Mouse (Mus musculus) heart, embryonic 15.5 days (tissue): ENCODE results near the gene Trh. TPM values are rescaled to one million over a fixed set of nuclear protein-coding genes. Genes with fewer than 3 reads are reported as not detected.

Experiments
- ATAC-seq: fragments of 200-750 bp; cut with Nextera tagmentation; replicated peaks from 2 replicates; pipeline ENCODE4 v1.8.0; 2017; ENCODE audit warnings: low read depth, moderate TSS enrichment; ENCODE audit not compliant: insufficient number of reproducible peaks, insufficient read depth, low FRiP score
- H3K27ac ChIP-seq: fragments of 300-500 bp; sonication (generic); 2 replicates; pipeline ENCODE4 v1.5.1; 2015; ENCODE audit warnings: mild to moderate bottlenecking, inconsistent platforms
- H3K27me3 ChIP-seq: fragments of 300-500 bp; sonication (generic); 2 replicates; pipeline ENCODE4 v1.6.1; 2015; ENCODE audit warnings: inconsistent platforms
- H3K36me3 ChIP-seq: fragments of 300-500 bp; sonication (generic); 2 replicates; pipeline ENCODE4 v1.6.1; 2015; ENCODE audit warnings: mild to moderate bottlenecking, inconsistent platforms
- H3K4me1 ChIP-seq: fragments of 300-500 bp; sonication (generic); replicated peaks from 2 replicates; pipeline ENCODE4 v1.6.1; 2015; ENCODE audit warnings: inconsistent platforms
- H3K4me2 ChIP-seq: fragments of 300-500 bp; sonication (generic); 2 replicates; pipeline ENCODE4 v1.6.1; 2015; ENCODE audit warnings: inconsistent platforms, mild to moderate bottlenecking, moderate library complexity
- H3K4me3 ChIP-seq: fragments of 300-500 bp; sonication (generic); 2 replicates; pipeline ENCODE4 v1.5.1; 2015; ENCODE audit warnings: mild to moderate bottlenecking, inconsistent platforms
- H3K9ac ChIP-seq: fragments of 300-500 bp; sonication (generic); 2 replicates; pipeline ENCODE4 v1.6.1; 2015; ENCODE audit warnings: mild to moderate bottlenecking, inconsistent platforms
- H3K9me3 ChIP-seq: fragments of 300-500 bp; sonication (generic); replicated peaks from 2 replicates; pipeline ENCODE4 v1.6.1; 2016; ENCODE audit warnings: inconsistent platforms
- WGBS: fragments of 180-500 bp; shearing (Covaris S2); methylation state at CpG from one replicate; pipeline ENCODE4 v1.1.7; 2015; ENCODE audit warnings: mixed read lengths; 5-methylcytosine and 5-hydroxymethylcytosine counted together
- polyA plus RNA-seq: library from polyadenylated mRNA; unstranded; fragments of >200 nt; fragmentation: Nextera tagmentation; extraction: Ambion mirVana; gene quantifications from 2 replicates; pipeline ENCODE4 v1.2.1, GENCODE M21; 2015

Gene Trh
- polyA plus RNA-seq: 0.20 and 0.23 TPM in 2 replicates

DNA sequence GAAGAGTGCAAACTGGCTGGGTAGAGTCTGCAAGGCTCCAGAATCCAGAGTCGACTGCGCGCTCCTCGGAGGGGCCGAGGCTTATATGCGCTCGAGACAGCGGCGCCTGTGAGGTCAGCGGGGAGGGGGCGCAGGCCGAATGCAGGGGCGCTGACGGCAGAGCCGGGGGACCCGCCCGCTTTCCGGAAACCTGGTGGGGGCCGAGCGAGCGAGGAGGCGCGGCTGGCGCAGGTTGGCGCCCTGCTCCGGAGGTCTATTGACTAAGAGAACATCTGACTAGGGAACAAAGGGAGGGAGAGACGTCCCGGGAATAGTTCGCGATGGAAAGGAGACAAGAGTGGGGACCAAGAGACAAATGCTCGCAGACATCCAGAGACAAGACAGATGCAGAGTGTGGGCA is at the start of gene Trh:
TSS of gene Trh (minus strand) at position 60 of the 400 bp plus-strand sequence.
- WGBS: 1% methylated on average over 31 of the region's 31 CpGs
- Histone ChIP-seq H3K4me1 (peaks cover 4% of the 10 kb centered on the region; the same call in 1 of the 2 replicates), H3K4me3 (peak within 1 kb of the TSS; percentile 33), H3K27ac (no peak within 1 kb of the TSS), H3K9me3 (no peaks in the 10 kb centered on the region), H3K27me3 (peaks cover 49% of the 10 kb centered on the region), H3K9ac (no peak within 1 kb of the TSS), H3K36me3 (no peaks in the 10 kb centered on the region), H3K4me2 (peak within 1 kb of the TSS; percentile 62)
- ATAC-seq: no peak

DNA sequence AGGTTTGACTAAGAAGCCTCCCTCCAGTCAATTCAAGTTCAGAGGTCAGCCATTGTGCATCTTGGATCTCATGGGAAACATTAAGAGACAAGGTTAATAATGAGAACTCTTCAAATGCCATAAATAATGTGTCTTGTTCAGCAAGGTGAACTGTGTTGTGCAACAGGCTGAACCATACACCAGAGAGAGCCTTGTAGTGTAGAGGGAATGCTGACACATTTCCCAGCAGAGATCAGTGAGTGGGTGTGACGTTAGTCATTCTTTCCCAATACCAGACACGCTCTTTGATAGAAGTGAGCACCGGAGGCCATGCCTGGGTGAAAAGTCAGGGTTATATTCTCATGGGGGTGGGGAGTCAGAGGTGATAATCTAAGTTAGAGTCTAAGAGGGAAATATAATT is 46.4 kb upstream of the Trh start:
- H3K9me3 ChIP-seq: no peaks in the 10 kb centered on the region
- no peak overlapping the region for H3K4me2 ChIP-seq
- H3K36me3 ChIP-seq: no peaks in the 10 kb centered on the region
- H3K4me3 ChIP-seq: no peak overlapping the region
- ATAC-seq: no peak
- H3K9ac ChIP-seq: no peak overlapping the region
- H3K27me3 ChIP-seq: no peaks in the 10 kb centered on the region
- H3K27ac ChIP-seq: no peak overlapping the region
- WGBS: 63% methylated on average over 3 of the region's 3 CpGs
- H3K4me1 ChIP-seq: no peaks in the 10 kb centered on the region

GRCm38 (mm10) chr6:92286889-92287288 is 42.4 kb upstream of the Trh start:
- Histone ChIP-seq H3K36me3 (no peaks in the 10 kb centered on the region), H3K27ac (no peak overlapping the region), H3K4me3 (no peak overlapping the region), H3K9me3 (no peaks in the 10 kb centered on the region), H3K4me2 (no peak overlapping the region), H3K27me3 (no peaks in the 10 kb centered on the region), H3K4me1 (no peaks in the 10 kb centered on the region), H3K9ac (no peak overlapping the region)
- ATAC-seq: no peak
- WGBS: 48% methylated on average over 4 of the region's 4 CpGs

DNA sequence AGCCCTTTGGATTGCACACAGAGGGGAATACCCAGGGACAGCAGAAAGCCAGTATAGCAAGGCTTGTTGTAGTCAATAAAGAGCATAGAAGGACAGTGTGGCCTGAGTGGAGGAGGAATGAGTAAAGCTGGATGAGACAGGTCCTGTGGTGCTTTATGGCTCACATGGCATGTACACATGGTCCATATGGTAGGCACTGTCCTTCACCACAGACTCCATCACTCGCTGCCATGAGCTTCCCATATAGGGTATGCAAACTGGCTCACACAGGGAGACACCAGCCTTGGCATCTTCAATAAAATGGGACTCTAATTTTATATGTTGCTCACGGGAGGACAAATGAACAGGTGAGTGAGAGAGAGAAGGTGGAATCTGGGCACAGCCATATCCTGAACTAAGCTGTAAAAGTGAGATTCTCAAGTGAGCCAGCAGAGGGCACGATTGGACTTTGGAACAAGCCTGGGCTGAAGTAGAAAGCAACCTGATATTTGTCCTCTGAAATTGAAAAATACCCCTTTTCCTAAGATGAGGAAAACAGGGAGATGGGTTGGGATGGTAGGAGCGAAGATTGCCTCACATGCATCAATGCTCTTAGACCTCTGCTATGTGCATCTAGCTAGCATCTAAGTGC is 41.9 kb upstream of the Trh start:
- ATAC-seq: no peak
- H3K36me3 ChIP-seq: no peaks in the 10 kb centered on the region
- no peak overlapping the region for H3K4me2 ChIP-seq
- WGBS: 34% methylated on average over 4 of the region's 4 CpGs
- no peak overlapping the region for H3K4me3 ChIP-seq
- no peaks in the 10 kb centered on the region for H3K4me1 ChIP-seq
- H3K27ac ChIP-seq: no peak overlapping the region
- H3K27me3 ChIP-seq: no peaks in the 10 kb centered on the region
- H3K9ac ChIP-seq: no peak overlapping the region
- no peaks in the 10 kb centered on the region for H3K9me3 ChIP-seq

- no peaks in the 10 kb centered on the region for H3K27me3 ChIP-seq
- no peak overlapping the region for H3K27ac ChIP-seq
- no peak for ATAC-seq
- H3K4me1 ChIP-seq: no peaks in the 10 kb centered on the region
- no peak overlapping the region for H3K4me2 ChIP-seq
- no peak overlapping the region for H3K9ac ChIP-seq
- H3K9me3 ChIP-seq: no peaks in the 10 kb centered on the region
- H3K36me3 ChIP-seq: no peaks in the 10 kb centered on the region
- H3K4me3 ChIP-seq: no peak overlapping the region
- WGBS: 68% methylated on average over 4 of the region's 4 CpGs
These were observed 41.1 kb upstream of the Trh start for GRCm38 (mm10) chr6:92285559-92285958.

DNA sequence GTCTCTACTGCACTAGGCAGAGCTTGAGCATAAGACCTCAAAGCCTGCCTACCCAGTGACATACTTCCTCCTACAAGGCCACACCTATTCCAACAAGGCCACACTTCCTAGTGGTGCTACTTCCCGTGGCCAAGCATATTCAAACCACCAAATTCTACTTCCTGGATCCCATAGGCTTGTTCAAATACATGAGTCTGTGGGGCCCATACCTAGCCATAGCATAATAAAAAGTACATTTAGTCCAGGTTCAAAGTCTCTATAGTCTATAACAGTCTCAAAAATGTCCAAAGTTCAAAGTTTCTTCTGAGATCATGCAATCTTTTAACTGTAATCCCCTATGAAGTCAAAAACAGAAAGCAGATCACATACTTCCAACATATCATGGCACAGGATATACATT is 32.7 kb upstream of the Trh start:
- no peak overlapping the region for H3K4me2 ChIP-seq
- 60% methylated on average over 1 of the region's 1 CpGs for WGBS
- no peaks in the 10 kb centered on the region for H3K9me3 ChIP-seq
- no peaks in the 10 kb centered on the region for H3K27me3 ChIP-seq
- no peaks in the 10 kb centered on the region for H3K36me3 ChIP-seq
- H3K27ac ChIP-seq: no peak overlapping the region
- no peak for ATAC-seq
- no peak overlapping the region for H3K4me3 ChIP-seq
- H3K4me1 ChIP-seq: no peaks in the 10 kb centered on the region
- no peak overlapping the region for H3K9ac ChIP-seq

DNA sequence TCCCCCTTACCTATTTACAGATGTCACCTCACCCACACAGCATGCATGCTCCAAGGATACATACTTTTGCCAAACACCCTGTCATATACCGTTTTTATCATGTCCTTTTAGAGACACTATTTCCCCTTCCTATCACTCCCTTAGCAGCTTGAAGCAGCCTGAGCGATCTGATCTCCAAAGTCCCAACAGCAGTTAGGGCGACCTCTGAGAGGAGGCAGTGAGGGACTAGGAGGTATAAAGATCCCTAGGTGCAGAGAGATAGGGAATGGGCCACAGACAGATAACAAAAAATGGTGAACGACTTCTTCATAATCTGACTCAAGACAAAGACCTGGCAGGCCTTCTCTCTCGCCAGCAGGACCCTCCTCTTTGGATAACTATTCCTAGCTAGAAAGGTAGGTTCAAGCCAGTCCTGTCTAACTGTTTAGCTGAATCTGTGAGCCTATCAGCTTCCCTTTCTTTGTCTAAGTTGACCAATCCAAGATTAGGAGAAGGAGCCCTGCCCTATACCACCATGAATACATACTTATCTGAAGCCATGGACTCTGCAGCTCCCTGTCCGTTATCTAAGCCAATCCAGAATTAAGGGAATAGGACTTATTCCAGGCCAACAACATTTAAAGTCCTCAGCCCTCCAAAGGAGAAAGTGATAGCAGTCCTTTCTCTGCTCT is 29.3 kb upstream of the Trh start:
- Histone ChIP-seq H3K4me2 (no peak overlapping the region), H3K9ac (no peak overlapping the region), H3K9me3 (no peaks in the 10 kb centered on the region), H3K36me3 (no peaks in the 10 kb centered on the region), H3K4me3 (no peak overlapping the region), H3K4me1 (no peaks in the 10 kb centered on the region), H3K27ac (no peak overlapping the region), H3K27me3 (no peaks in the 10 kb centered on the region)
- 61% methylated on average over 6 of the region's 6 CpGs for WGBS
- ATAC-seq: no peak

DNA sequence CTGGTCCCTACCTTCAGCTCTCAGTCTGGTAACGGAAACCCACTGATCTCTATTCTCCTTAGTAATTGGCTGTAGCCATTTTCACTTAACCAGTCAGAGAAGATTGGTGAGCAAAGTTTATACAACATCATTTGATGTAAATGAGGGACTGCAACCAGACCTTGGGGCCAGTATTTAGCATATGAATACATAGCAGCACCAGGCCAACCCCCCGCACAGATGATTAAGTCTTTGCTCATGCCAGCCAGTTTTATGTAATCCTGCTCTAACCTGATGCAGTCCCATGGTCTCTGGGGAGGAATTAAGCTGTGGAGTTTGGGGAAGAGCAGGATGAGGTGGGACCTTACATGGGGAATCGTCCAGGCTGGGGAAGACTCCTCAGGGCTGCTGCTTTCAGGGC is 28.2 kb upstream of the Trh start:
- Histone ChIP-seq H3K36me3 (no peaks in the 10 kb centered on the region), H3K4me1 (no peaks in the 10 kb centered on the region), H3K9ac (no peak overlapping the region), H3K9me3 (no peaks in the 10 kb centered on the region), H3K4me2 (no peak overlapping the region), H3K27ac (no peak overlapping the region), H3K27me3 (no peaks in the 10 kb centered on the region), H3K4me3 (no peak overlapping the region)
- no peak for ATAC-seq
- WGBS: 64% methylated on average over 3 of the region's 3 CpGs

DNA sequence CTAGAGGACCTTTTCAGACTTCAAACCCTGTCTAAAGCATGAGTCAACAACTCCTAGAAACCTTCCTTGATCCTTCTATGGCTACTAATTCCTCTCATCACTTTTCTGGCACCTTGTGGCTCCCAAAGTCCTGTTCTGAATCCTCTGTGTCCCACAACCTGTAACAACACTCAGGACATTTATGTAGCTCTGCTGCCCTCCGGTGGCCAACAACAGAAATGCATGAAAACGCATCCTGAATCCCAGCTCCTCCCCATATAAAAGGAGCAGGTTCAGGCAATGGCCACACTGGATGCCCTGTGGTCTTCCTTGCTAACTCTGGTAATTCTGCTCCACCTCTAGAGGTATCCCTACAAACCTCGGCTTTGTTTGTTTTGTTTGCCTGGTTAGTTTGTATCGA is 24.6 kb upstream of the Trh start:
- Histone ChIP-seq H3K27me3 (no peaks in the 10 kb centered on the region), H3K4me3 (no peak overlapping the region), H3K36me3 (no peaks in the 10 kb centered on the region), H3K9ac (no peak overlapping the region), H3K9me3 (no peaks in the 10 kb centered on the region), H3K4me1 (no peaks in the 10 kb centered on the region), H3K4me2 (no peak overlapping the region), H3K27ac (no peak overlapping the region)
- ATAC-seq: no peak
- WGBS: 10% methylated on average over 4 of the region's 4 CpGs

DNA sequence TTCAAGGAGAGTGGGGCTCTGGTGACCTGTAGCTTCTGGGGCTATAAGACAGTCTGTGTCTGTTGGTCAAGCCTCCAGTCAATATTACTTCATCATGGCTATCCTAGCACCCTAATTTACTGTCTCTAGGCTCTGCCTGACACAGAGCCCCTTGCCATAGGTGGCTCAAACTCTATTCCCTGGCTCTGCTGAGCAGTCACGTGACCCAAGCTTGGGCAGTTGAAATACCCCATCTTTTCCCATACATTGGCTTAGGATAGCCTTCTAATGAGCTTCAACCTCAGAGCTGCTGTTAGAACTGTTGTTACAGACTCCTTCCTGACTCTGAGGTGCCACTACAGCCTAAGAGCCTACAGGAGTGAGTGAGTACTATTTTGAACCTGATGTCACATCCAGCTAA is 23.6 kb upstream of the Trh start:
- WGBS: 48% methylated on average over 1 of the region's 1 CpGs
- Histone ChIP-seq H3K4me1 (no peaks in the 10 kb centered on the region), H3K9ac (no peak overlapping the region), H3K9me3 (no peaks in the 10 kb centered on the region), H3K27me3 (no peaks in the 10 kb centered on the region), H3K27ac (no peak overlapping the region), H3K4me2 (no peak overlapping the region), H3K4me3 (no peak overlapping the region), H3K36me3 (no peaks in the 10 kb centered on the region)
- no peak for ATAC-seq

DNA sequence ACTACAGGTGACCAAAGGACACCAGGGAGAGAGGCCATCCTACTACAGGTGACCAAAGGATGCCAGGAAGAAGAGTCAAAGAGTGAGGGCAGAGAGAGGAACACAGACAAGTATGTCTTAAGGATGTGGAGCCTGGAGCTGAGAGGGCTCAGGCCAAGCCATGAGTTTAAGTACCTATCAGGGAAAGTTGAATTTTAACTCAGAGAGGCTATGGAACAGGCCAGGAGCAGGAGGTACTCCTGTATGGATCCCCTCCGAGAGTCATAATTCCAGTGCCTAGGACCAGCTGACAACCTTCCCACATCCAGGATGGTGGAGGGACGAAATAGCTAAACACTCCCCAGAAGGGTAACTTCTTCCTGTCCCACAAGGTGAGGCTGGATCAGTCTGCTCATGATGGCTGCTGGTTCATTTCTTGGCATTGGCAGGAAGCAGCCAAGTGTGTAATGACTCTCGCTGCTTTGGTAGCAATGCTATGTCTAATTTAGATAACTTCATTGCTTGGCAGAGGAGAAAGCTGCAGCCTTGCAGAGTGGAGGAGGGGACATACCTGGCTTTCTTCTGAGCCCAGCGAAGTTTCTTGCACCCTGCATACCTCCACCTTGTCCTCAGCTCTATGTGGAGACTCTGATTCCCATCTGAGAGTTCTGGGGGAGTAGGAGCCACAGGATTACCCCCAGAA is 16.9 kb upstream of the Trh start:
- no peaks in the 10 kb centered on the region for H3K9me3 ChIP-seq
- 62% methylated on average over 4 of the region's 4 CpGs for WGBS
- no peak overlapping the region for H3K4me2 ChIP-seq
- no peaks in the 10 kb centered on the region for H3K36me3 ChIP-seq
- H3K4me1 ChIP-seq: no peaks in the 10 kb centered on the region
- H3K27ac ChIP-seq: no peak overlapping the region
- H3K9ac ChIP-seq: no peak overlapping the region
- H3K4me3 ChIP-seq: no peak overlapping the region
- no peak for ATAC-seq
- no peaks in the 10 kb centered on the region for H3K27me3 ChIP-seq

DNA sequence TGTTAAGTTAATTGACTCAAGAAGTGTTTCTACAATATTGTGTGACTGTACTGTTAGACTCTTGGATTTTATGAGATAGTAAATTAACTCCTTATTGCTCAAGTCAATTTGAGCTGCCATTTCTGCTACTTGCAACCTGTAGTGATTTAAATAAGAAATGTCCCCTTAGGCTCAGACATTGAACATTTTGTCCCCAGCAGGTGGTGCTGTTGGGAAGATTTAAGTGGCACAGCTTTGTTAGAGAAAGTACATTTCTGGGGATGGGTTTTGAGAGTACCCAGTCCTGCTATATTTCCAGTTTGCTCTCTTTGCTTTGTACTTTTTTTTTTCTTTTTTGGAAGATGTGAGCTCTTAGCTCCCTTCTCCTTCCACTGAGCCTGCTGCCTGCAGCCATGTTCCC is 10.9 kb upstream of the Trh start:
- no peaks in the 10 kb centered on the region for H3K36me3 ChIP-seq
- no peak for ATAC-seq
- H3K27ac ChIP-seq: no peak overlapping the region
- no peaks in the 10 kb centered on the region for H3K27me3 ChIP-seq
- H3K4me2 ChIP-seq: no peak overlapping the region
- no peak overlapping the region for H3K9ac ChIP-seq
- no peak overlapping the region for H3K4me3 ChIP-seq
- H3K4me1 ChIP-seq: no peaks in the 10 kb centered on the region
- peaks cover 4% of the 10 kb centered on the region; the same call in 1 of the 2 replicates for H3K9me3 ChIP-seq
